Mouse (Mus musculus) C2C12 (cell line): ENCODE measurements around the gene Dtx1.

Experiments
- CEBPB ChIP-seq: IDR thresholded peaks from one replicate; pipeline ENCODE4 v1.6.1; 2011; ENCODE audit warnings: low read depth, mild to moderate bottlenecking, control low read depth, moderate library complexity
- CTCF ChIP-seq: IDR thresholded peaks from one replicate; pipeline ENCODE4 v1.5.1; 2011; ENCODE audit not compliant: control insufficient read depth, insufficient read depth, insufficient read length
- MAX ChIP-seq: IDR thresholded peaks from one replicate; pipeline ENCODE4 v1.6.1; 2011; ENCODE audit warnings: mild to moderate bottlenecking, control low read depth
- MYOD1 ChIP-seq: IDR thresholded peaks from one replicate; pipeline ENCODE4 v1.6.1; 2011; ENCODE audit warnings: low read depth; ENCODE audit not compliant: control insufficient read depth, insufficient read length
- MYOG ChIP-seq: IDR thresholded peaks from one replicate; pipeline ENCODE4 v1.6.1; 2011; ENCODE audit not compliant: control insufficient read depth, insufficient read length; ENCODE audit errors: extremely low read depth
- USF1 ChIP-seq: IDR thresholded peaks from one replicate; pipeline ENCODE4 v1.6.1; 2011; ENCODE audit warnings: low read depth, mild to moderate bottlenecking, control low read depth, moderate library complexity

DNA sequence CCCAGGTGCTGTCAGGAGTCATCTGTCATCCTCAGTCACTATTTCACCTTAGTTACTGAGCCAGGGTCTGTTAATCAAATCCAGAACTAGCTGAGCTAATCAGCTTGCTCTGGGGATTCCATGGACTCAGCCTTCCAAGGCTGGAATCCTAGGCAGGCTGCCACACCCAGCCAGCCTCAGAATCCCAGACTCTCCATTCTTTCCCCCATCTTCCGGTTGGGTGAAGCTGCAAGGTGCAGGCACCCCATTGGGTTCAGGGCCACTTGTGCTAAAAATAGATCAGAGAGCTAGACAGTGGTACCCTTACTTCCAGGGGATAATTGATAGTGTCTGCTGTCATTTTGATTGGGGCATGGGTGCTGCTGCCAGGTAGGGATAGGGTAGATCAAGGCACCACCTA, 21.0 kb upstream of the Dtx1 start:
- TF ChIP-seq CTCF (no peak), MAX (no peak), MYOD1 (no peak), USF1 (no peak), CEBPB (no peak), MYOG (no peak)
